Mouse (Mus musculus): ENCODE results near the gene Gal3st1.
A peak's percentile ranks its signal among the peaks of the same experiment; 100 is the strongest.
"Not testable (repeated sequence)": the region's sequence is repeated elsewhere in the genome, so short reads cannot be mapped to it uniquely, and the experiment has no call there.

The Gal3st1 gene

GRCm38 (mm10) chr11:3983291-3983862, at the start of gene Gal3st1:
TSS of gene Gal3st1 (plus strand) at chr11:3983636.
- peaks cover 1% of the 10 kb centered on the region; the same call in 1 of the 2 replicates for H3K27me3 ChIP-seq (ENCODE audit: control insufficient read depth, insufficient read depth, low read length, poor library complexity, severe bottlenecking)
- H3K36me3 ChIP-seq (ENCODE audit: control insufficient read depth, insufficient read depth, low read length, poor library complexity, severe bottlenecking): peaks cover 4% of the 10 kb centered on the region
- DNase-seq (ENCODE audit: low read depth, low spot score): no peak

GRCm38 (mm10) chr11:3933756-3934285, 49.6 kb upstream of the Gal3st1 start:
- Histone ChIP-seq H3K27me3 (ENCODE audit: control insufficient read depth, insufficient read depth, low read length, poor library complexity, severe bottlenecking) (no peaks in the 10 kb centered on the region), H3K36me3 (ENCODE audit: control insufficient read depth, insufficient read depth, low read length, poor library complexity, severe bottlenecking) (no peaks in the 10 kb centered on the region)
- no peak for DNase-seq (ENCODE audit: low read depth, low spot score)

- no peak for DNase-seq (ENCODE audit: low read depth, low spot score)
- Histone ChIP-seq H3K27me3 (ENCODE audit: control insufficient read depth, insufficient read depth, low read length, poor library complexity, severe bottlenecking) (no peaks in the 10 kb centered on the region), H3K36me3 (ENCODE audit: control insufficient read depth, insufficient read depth, low read length, poor library complexity, severe bottlenecking) (no peaks in the 10 kb centered on the region)
These were observed 48.3 kb upstream of the Gal3st1 start for GRCm38 (mm10) chr11:3935135-3935534.

- Histone ChIP-seq H3K27me3 (ENCODE audit: control insufficient read depth, insufficient read depth, low read length, poor library complexity, severe bottlenecking) (no peaks in the 10 kb centered on the region), H3K36me3 (ENCODE audit: control insufficient read depth, insufficient read depth, low read length, poor library complexity, severe bottlenecking) (no peaks in the 10 kb centered on the region)
- DNase-seq (ENCODE audit: low read depth, low spot score): no peak
These were observed 47.1 kb upstream of the Gal3st1 start for GRCm38 (mm10) chr11:3936318-3936717.

GRCm38 (mm10) chr11:3937321-3937874, 46.0 kb upstream of the Gal3st1 start:
- Histone ChIP-seq H3K27me3 (ENCODE audit: control insufficient read depth, insufficient read depth, low read length, poor library complexity, severe bottlenecking) (no peaks in the 10 kb centered on the region), H3K36me3 (ENCODE audit: control insufficient read depth, insufficient read depth, low read length, poor library complexity, severe bottlenecking) (no peaks in the 10 kb centered on the region)
- no peak for DNase-seq (ENCODE audit: low read depth, low spot score)

- no peaks in the 10 kb centered on the region for H3K36me3 ChIP-seq (ENCODE audit: control insufficient read depth, insufficient read depth, low read length, poor library complexity, severe bottlenecking)
- DNase-seq (ENCODE audit: low read depth, low spot score): no peak
- H3K27me3 ChIP-seq (ENCODE audit: control insufficient read depth, insufficient read depth, low read length, poor library complexity, severe bottlenecking): no peaks in the 10 kb centered on the region
These were observed 42.1 kb upstream of the Gal3st1 start for GRCm38 (mm10) chr11:3941371-3941770.

GRCm38 (mm10) chr11:3946386-3946785, 37.0 kb upstream of the Gal3st1 start:
- H3K27me3 ChIP-seq (ENCODE audit: control insufficient read depth, insufficient read depth, low read length, poor library complexity, severe bottlenecking): no peaks in the 10 kb centered on the region
- no peaks in the 10 kb centered on the region for H3K36me3 ChIP-seq (ENCODE audit: control insufficient read depth, insufficient read depth, low read length, poor library complexity, severe bottlenecking)
- no peak for DNase-seq (ENCODE audit: low read depth, low spot score)

- not testable (repeated sequence) for DNase-seq (ENCODE audit: low read depth, low spot score); H3K27me3 ChIP-seq (ENCODE audit: control insufficient read depth, insufficient read depth, low read length, poor library complexity, severe bottlenecking)
These were observed 28.6 kb upstream of the Gal3st1 start for GRCm38 (mm10) chr11:3954876-3955275.

GRCm38 (mm10) chr11:3955371-3955770, 28.1 kb upstream of the Gal3st1 start:
- not testable (repeated sequence) for DNase-seq (ENCODE audit: low read depth, low spot score)

More at GRCm38 (mm10) chr11:3954876-3955275, 28.6 kb upstream of the Gal3st1 start:
- H3K36me3 ChIP-seq (ENCODE audit: control insufficient read depth, insufficient read depth, low read length, poor library complexity, severe bottlenecking): not testable (repeated sequence)

GRCm38 (mm10) chr11:3960901-3961300, 22.5 kb upstream of the Gal3st1 start:
- no peak for DNase-seq (ENCODE audit: low read depth, low spot score)
- no peaks in the 10 kb centered on the region for H3K36me3 ChIP-seq (ENCODE audit: control insufficient read depth, insufficient read depth, low read length, poor library complexity, severe bottlenecking)
- H3K27me3 ChIP-seq (ENCODE audit: control insufficient read depth, insufficient read depth, low read length, poor library complexity, severe bottlenecking): no peaks in the 10 kb centered on the region; the same call in 1 of the 2 replicates

More at GRCm38 (mm10) chr11:3955371-3955770, 28.1 kb upstream of the Gal3st1 start:
- H3K27me3 ChIP-seq (ENCODE audit: control insufficient read depth, insufficient read depth, low read length, poor library complexity, severe bottlenecking); H3K36me3 ChIP-seq (ENCODE audit: control insufficient read depth, insufficient read depth, low read length, poor library complexity, severe bottlenecking): not testable (repeated sequence)

- no peak for DNase-seq (ENCODE audit: low read depth, low spot score)
- Histone ChIP-seq H3K36me3 (ENCODE audit: control insufficient read depth, insufficient read depth, low read length, poor library complexity, severe bottlenecking) (no peaks in the 10 kb centered on the region), H3K27me3 (ENCODE audit: control insufficient read depth, insufficient read depth, low read length, poor library complexity, severe bottlenecking) (no peaks in the 10 kb centered on the region; the same call in 1 of the 2 replicates)
These were observed 21.7 kb upstream of the Gal3st1 start for GRCm38 (mm10) chr11:3961761-3962160.

GRCm38 (mm10) chr11:3963155-3963554, 20.3 kb upstream of the Gal3st1 start:
- no peaks in the 10 kb centered on the region; the same call in 1 of the 2 replicates for H3K27me3 ChIP-seq (ENCODE audit: control insufficient read depth, insufficient read depth, low read length, poor library complexity, severe bottlenecking)
- DNase-seq (ENCODE audit: low read depth, low spot score): peak; percentile 57
- H3K36me3 ChIP-seq (ENCODE audit: control insufficient read depth, insufficient read depth, low read length, poor library complexity, severe bottlenecking): no peaks in the 10 kb centered on the region; the same call in 1 of the 2 replicates

- H3K36me3 ChIP-seq (ENCODE audit: control insufficient read depth, insufficient read depth, low read length, poor library complexity, severe bottlenecking): peaks cover 2% of the 10 kb centered on the region; the same call in 1 of the 2 replicates
- H3K27me3 ChIP-seq (ENCODE audit: control insufficient read depth, insufficient read depth, low read length, poor library complexity, severe bottlenecking): no peaks in the 10 kb centered on the region; the same call in 1 of the 2 replicates
- peak; percentile 90 for DNase-seq (ENCODE audit: low read depth, low spot score)
These were observed 19.6 kb upstream of the Gal3st1 start, which contains the start of gene Pes1 for GRCm38 (mm10) chr11:3963610-3964415. TSS of gene Pes1 (plus strand) at chr11:3963975.

- peak; percentile 54 for DNase-seq (ENCODE audit: low read depth, low spot score)
- no peaks in the 10 kb centered on the region for H3K27me3 ChIP-seq (ENCODE audit: control insufficient read depth, insufficient read depth, low read length, poor library complexity, severe bottlenecking)
- peaks cover 4% of the 10 kb centered on the region; the same call in 1 of the 2 replicates for H3K36me3 ChIP-seq (ENCODE audit: control insufficient read depth, insufficient read depth, low read length, poor library complexity, severe bottlenecking)
These were observed 18.8 kb upstream of the Gal3st1 start for GRCm38 (mm10) chr11:3964416-3965172.
